Mouse (Mus musculus) megakaryocyte, embryonic 14.5 days (primary cell): ENCODE measurements around the gene Otud7a.

ENCODE experiments used
- FLI1 ChIP-seq: IDR thresholded peaks from 2 replicates; pipeline ENCODE4 v1.6.1; 2012; ENCODE audit warnings: low read length, inconsistent platforms, mixed read lengths
- GATA1 ChIP-seq: IDR thresholded peaks from 3 replicates; pipeline ENCODE4 v1.6.1; 2012; ENCODE audit warnings: mixed read lengths, low read length, inconsistent platforms, borderline replicate concordance

DNA sequence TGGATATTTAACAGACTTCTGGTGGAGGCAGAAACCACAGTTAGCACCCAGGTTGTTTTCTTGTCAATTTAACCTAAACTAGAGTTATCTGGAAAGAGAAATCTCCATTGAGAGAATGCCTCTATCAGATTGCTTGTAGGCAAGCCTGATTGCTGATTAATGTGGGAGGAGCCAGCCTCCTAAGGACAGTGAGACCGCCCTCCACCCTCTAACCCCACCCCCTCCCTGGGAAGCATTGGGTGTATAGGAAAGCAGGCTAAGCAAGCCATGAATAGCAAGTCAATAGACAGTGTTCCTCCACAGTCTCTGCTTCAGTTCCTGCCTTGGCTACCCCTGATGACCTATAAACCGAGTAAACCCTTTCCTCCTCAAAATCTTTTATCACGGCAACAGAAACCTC is 353.9 kb downstream of the Otud7a start:
- TF ChIP-seq GATA1: no peak
- no peak for TF ChIP-seq FLI1
